29 mouse cellular contexts compared by ENCODE assay signal in the genomic region with DNA sequence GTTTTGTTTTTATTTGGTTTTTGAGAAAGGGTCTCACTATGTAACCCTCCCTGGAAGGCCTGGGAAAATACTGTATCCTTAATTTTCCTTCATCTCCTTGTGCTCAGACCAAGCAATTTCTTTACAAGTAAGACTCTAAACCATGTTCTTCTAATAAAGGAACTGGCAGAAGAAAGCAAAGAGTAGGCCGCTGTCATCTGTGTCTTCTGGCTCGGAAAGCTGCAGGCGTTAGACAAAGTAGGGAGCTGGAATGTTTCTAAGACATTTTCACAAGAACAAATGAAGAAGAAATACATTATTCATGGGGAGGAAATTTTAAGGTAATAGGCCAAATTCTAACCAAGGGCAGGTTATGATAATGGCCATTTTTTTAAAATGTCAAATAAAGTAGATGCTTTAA. TPM values are rescaled to one million over a fixed set of nuclear protein-coding genes. Genes with fewer than 3 reads are reported as not detected.
DNase-seq lines count a peak whose midpoint lies in the region; ATAC-seq and TF ChIP-seq lines count a peak whose summit lies in the region.
"Had no signal": no experiment of that assay in that cellular context is flagged by ENCODE, and none has a peak within 500 bp of the region (broad histone marks: within the 10 kb centered on the region; RNA-seq: fewer than 3 reads in every experiment).

No protein-coding gene starts in this region.

- no peak for TF ChIP-seq CTCF in layer of hippocampus, adult 2 months (conservative IDR thresholded peaks at IDR 0.05)

- H3K4me3 ChIP-seq in layer of hippocampus, adult 2 months, result no peak overlapping the region
- H3K4me3 ChIP-seq: erythroblast, embryonic 14.5 days; heart, adult 2 months; heart, embryonic 12.5 days; liver, embryonic 12.5 days had no signal

- peak; percentile 92 for ATAC-seq in frontal cortex, adult (ENCODE audit: low TSS enrichment)
- ATAC-seq: activated CD4-positive, CD25-positive, alpha-beta regulatory T cell, adult 4 months; forebrain, embryonic 16.5 days; intestine, postnatal 0 days; liver, embryonic 12.5 days; liver, postnatal 0 days; midbrain, embryonic 16.5 days had no signal

- H3K27ac ChIP-seq in layer of hippocampus, adult 2 months, result peak overlapping the region; percentile 51; the same call in 1 of the 2 replicates
- H3K27ac ChIP-seq: heart, adult 2 months; hindbrain, embryonic 14.5 days; liver, embryonic 12.5 days had no signal

- DNase-seq in frontal cortex, postnatal 14 days (ENCODE audit: low spot score in 2 of 2), result no peak
- peak; percentile 25 to 67 for DNase-seq in layer of hippocampus, adult 2 months (ENCODE audit: low spot score in 2 of 2)
- DNase-seq in layer of hippocampus, postnatal 36 days, result no peak
- DNase-seq in right cerebral cortex, adult 2 months (ENCODE audit: low spot score in 2 of 2), result peak; percentile 29 to 36
- no peak for DNase-seq in right cerebral cortex, postnatal 25 days
- no peak for DNase-seq in spleen, postnatal 10 days (ENCODE audit: low spot score in 2 of 2)
- DNase-seq in urinary bladder, postnatal 14 days (ENCODE audit: low spot score), result no peak
- DNase-seq: adrenal gland, adult 2 months; adrenal gland, postnatal 36 days; cerebellum, adult 2 months; cerebellum, postnatal 14 days; heart, adult 2 months; kidney, adult 9 months; kidney, postnatal 10 days; liver, postnatal 0 days; lung, postnatal 36 days had no signal

RNA-seq across cellular contexts. Expression of a gene that starts 21.6 kb away (rescaled TPM):
- total RNA-seq in layer of hippocampus, adult 2 months (2021), result not detected
- total RNA-seq in layer of hippocampus, postnatal 36 days (2021), result not detected
- total RNA-seq: gastrocnemius, postnatal 4 days; hematopoietic stem cell, adult 5-6 weeks; megakaryocyte, adult 5-6 weeks; neutrophil, adult 5-6 weeks had no signal

Comparison
In these comparisons a context has a peak if more than half of its experiments do, and no peak if none do; other contexts are left out.
1. DNase-seq: peak in layer of hippocampus, adult 2 months (2 of 2) and right cerebral cortex, adult 2 months (2 of 2); none in frontal cortex, postnatal 14 days (0 of 2), layer of hippocampus, postnatal 36 days (0 of 2), right cerebral cortex, postnatal 25 days (single experiment), spleen, postnatal 10 days (0 of 2) and urinary bladder, postnatal 14 days (single experiment).